Mouse (Mus musculus) limb, embryonic 12.5 days (tissue): ENCODE measurements around the gene Kiss1. TPM values are rescaled to one million over a fixed set of nuclear protein-coding genes. Genes with fewer than 3 reads are reported as not detected.

ENCODE experiments used
- ATAC-seq: fragments of 200-750 bp; cut with Nextera tagmentation; 2 replicates; pipeline ENCODE4 v1.8.0; 2017; ENCODE audit warnings: low read depth, moderate TSS enrichment; ENCODE audit not compliant: insufficient number of reproducible peaks, insufficient read depth, low FRiP score, low TSS enrichment
- H3K27ac ChIP-seq: fragments of 300-500 bp; sonication (generic); 2 replicates; pipeline ENCODE4 v1.5.1; 2016; ENCODE audit warnings: mild to moderate bottlenecking, moderate library complexity
- H3K27me3 ChIP-seq: fragments of 300-500 bp; sonication (generic); 2 replicates; pipeline ENCODE4 v1.6.1; 2016; ENCODE audit warnings: mild to moderate bottlenecking, moderate library complexity
- H3K36me3 ChIP-seq: fragments of 300-500 bp; sonication (generic); 2 replicates; pipeline ENCODE4 v1.6.1; 2016; ENCODE audit warnings: mild to moderate bottlenecking, moderate library complexity
- H3K4me1 ChIP-seq: fragments of 300-500 bp; sonication (generic); replicated peaks from 2 replicates; pipeline ENCODE4 v1.6.1; 2016
- H3K4me2 ChIP-seq: fragments of 300-500 bp; sonication (generic); 2 replicates; pipeline ENCODE4 v1.6.1; 2016; ENCODE audit warnings: mild to moderate bottlenecking, moderate library complexity
- H3K4me3 ChIP-seq: fragments of 300-500 bp; sonication (generic); replicated peaks from 2 replicates; pipeline ENCODE4 v1.5.1; 2016; ENCODE audit warnings: mild to moderate bottlenecking
- H3K9ac ChIP-seq: fragments of 300-500 bp; sonication (generic); replicated peaks from 2 replicates; pipeline ENCODE4 v1.6.1; 2016; ENCODE audit warnings: mild to moderate bottlenecking, moderate library complexity
- H3K9me3 ChIP-seq: fragments of 300-500 bp; sonication (generic); 2 replicates; pipeline ENCODE4 v1.6.1; 2016; ENCODE audit warnings: mild to moderate bottlenecking, moderate library complexity
- WGBS: fragments of 180-500 bp; shearing (Covaris S2); methylation state at CpG from one replicate; pipeline ENCODE4 v1.1.7; 2016; 5-methylcytosine and 5-hydroxymethylcytosine counted together
- polyA plus RNA-seq: library from polyadenylated mRNA; unstranded; fragments of >200 nt; fragmentation: Nextera tagmentation; extraction: Ambion mirVana; gene quantifications from 2 replicates; pipeline ENCODE4 v1.2.1, GENCODE M21; 2016

Gene Kiss1
- polyA plus RNA-seq, 1 experiment from 2014 or later: not detected

DNA sequence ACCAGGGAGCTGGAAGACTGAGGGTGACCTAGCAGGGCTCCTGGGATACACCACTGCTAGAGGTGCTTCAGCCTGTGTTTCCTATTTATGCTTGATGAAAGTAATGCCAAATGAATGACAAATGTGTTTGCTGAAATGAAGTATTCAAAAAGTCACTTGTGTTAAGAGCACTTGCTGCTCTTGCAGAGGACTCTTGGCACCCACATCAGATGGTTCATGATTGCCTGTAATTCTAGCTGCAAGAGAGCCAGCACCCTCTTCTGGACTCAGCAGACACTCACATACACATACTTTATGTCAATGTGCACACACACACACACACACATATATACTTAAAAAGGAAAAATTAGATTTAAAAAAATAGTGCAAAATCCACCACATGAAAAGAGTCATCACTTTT lies 29.1 kb upstream of the Kiss1 start:
- H3K4me3 ChIP-seq: no peak overlapping the region
- H3K4me1 ChIP-seq: peaks cover 7% of the 10 kb centered on the region; the same call in 1 of the 2 replicates
- no peaks in the 10 kb centered on the region for H3K36me3 ChIP-seq
- no peak for ATAC-seq
- H3K9ac ChIP-seq: no peak overlapping the region
- no peaks in the 10 kb centered on the region for H3K9me3 ChIP-seq
- H3K27me3 ChIP-seq: peaks cover 4% of the 10 kb centered on the region; the same call in 1 of the 2 replicates
- no peak overlapping the region for H3K4me2 ChIP-seq
- no peak overlapping the region for H3K27ac ChIP-seq

DNA sequence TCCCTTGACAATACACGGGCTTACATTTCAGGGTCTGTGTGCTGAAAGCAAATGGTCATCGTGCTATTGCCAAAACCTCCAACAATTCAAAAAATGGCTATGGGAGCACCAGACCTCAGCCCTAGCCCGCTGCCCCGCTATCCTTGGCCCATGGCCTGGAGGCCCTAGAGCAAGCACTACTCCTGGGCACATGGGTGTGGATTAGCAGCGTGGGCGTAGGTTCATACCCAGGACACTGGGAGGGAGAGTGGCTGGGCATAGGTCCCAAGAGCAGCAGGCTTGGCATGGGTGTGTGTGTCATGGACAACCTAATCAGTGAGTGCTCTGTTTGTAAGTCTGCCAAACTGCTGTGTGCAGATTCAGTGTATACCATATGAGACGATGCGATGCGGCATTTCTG lies 25.3 kb upstream of the Kiss1 start:
- Histone ChIP-seq H3K27me3 (peaks cover 39% of the 10 kb centered on the region), H3K4me1 (peaks cover 20% of the 10 kb centered on the region), H3K9ac (no peak overlapping the region), H3K27ac (no peak overlapping the region), H3K4me3 (no peak overlapping the region), H3K36me3 (no peaks in the 10 kb centered on the region), H3K9me3 (no peaks in the 10 kb centered on the region), H3K4me2 (no peak overlapping the region)
- no peak for ATAC-seq
- 89% methylated on average over 9 of the region's 9 CpGs for WGBS

- Histone ChIP-seq H3K4me3 (peak overlapping the region; percentile 8; the same call in 1 of the 2 replicates), H3K9ac (no peak overlapping the region), H3K27me3 (peaks cover 39% of the 10 kb centered on the region)
These were observed 22.9 kb upstream of the Kiss1 start for GRCm38 (mm10) chr1:133298816-133299215.

GRCm38 (mm10) chr1:133302540-133302939 lies 19.1 kb upstream of the Kiss1 start:
- 59% methylated on average over 3 of the region's 3 CpGs for WGBS
- H3K9ac ChIP-seq: no peak overlapping the region
- no peaks in the 10 kb centered on the region for H3K36me3 ChIP-seq
- H3K9me3 ChIP-seq: no peaks in the 10 kb centered on the region
- 0 out of 2 replicates have a peak overlapping the region, but pooled peaks have one; percentile 45 for H3K27ac ChIP-seq
- peaks cover 36% of the 10 kb centered on the region for H3K27me3 ChIP-seq
- H3K4me1 ChIP-seq: peaks cover 13% of the 10 kb centered on the region
- no peak overlapping the region for H3K4me2 ChIP-seq
- no peak for ATAC-seq
- H3K4me3 ChIP-seq: no peak overlapping the region

More at GRCm38 (mm10) chr1:133298816-133299215, 22.9 kb upstream of the Kiss1 start:
- ATAC-seq: no peak
- WGBS: 33% methylated on average over 14 of the region's 14 CpGs
- no peaks in the 10 kb centered on the region for H3K9me3 ChIP-seq
- peak overlapping the region; percentile 46 for H3K4me2 ChIP-seq
- H3K27ac ChIP-seq: no peak overlapping the region
- H3K36me3 ChIP-seq: no peaks in the 10 kb centered on the region
- H3K4me1 ChIP-seq: peaks cover 20% of the 10 kb centered on the region

DNA sequence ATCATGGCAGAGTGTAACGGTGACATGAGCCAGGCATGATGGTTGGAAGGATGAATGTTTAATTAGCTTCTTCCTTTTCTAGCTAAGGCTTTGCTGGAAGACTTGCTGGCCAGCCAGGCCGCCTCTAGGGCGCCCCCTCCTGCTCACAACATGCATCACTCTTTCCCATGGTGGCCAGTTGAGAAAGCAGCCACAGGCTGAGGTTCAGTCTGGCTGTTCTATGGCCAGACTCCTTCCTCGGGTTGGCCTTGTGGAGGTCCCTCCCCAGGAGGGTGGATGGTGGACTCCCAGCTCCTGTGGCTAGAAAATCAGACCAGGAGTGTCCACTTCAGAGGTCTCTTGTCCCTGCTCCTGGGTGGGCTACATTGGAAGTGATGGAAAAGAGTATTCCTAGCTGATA lies 14.8 kb upstream of the Kiss1 start:
- no peak for ATAC-seq
- Histone ChIP-seq H3K9me3 (no peaks in the 10 kb centered on the region), H3K4me2 (no peak overlapping the region), H3K9ac (no peak overlapping the region), H3K27ac (no peak overlapping the region), H3K4me3 (no peak overlapping the region), H3K4me1 (no peaks in the 10 kb centered on the region; the same call in 1 of the 2 replicates), H3K36me3 (no peaks in the 10 kb centered on the region), H3K27me3 (no peaks in the 10 kb centered on the region; the same call in 1 of the 2 replicates)
- WGBS: 9% methylated on average over 4 of the region's 4 CpGs

GRCm38 (mm10) chr1:133307318-133307717 lies 14.4 kb upstream of the Kiss1 start:
- H3K9ac ChIP-seq: no peak overlapping the region
- H3K27me3 ChIP-seq: no peaks in the 10 kb centered on the region; the same call in 1 of the 2 replicates
- ATAC-seq: no peak
- no peak overlapping the region for H3K4me3 ChIP-seq
- H3K4me1 ChIP-seq: no peaks in the 10 kb centered on the region; the same call in 1 of the 2 replicates
- H3K4me2 ChIP-seq: no peak overlapping the region
- H3K36me3 ChIP-seq: no peaks in the 10 kb centered on the region
- 18% methylated on average over 6 of the region's 6 CpGs for WGBS
- H3K9me3 ChIP-seq: no peaks in the 10 kb centered on the region
- H3K27ac ChIP-seq: no peak overlapping the region

DNA sequence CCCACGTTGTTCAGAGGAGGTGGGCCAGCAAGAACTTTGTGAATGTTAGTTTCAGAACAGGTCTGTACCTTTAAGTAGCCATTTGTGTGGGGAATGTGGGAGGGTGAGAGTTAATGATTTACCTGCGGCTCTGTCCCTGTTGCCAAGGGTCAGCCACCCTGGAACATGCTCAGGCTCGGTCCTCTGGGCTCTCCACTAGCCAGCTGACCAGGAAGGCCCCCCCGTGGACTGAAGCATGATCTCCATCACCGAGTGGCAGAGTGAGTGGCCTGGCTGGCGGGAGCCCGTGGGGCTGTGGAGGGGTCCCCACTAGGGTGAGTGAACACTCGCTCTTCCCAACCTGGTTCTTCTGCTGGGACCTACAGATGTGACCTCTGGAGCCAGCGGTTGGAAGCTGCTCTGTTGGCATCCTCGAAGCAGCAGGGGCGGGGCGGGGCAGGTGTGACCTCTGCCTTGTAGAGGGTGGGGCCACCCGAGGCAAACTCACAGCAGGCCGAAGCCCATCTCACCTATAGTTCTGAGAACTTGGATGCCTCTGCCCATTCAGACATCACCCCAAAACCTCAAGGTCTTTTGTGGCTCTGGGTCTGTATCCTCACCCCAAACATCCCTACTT lies 11.9 kb upstream of the Kiss1 start, which contains the start of gene Golt1a:
TSS of gene Golt1a (plus strand) at position 149 of the 616 bp plus-strand sequence.
- WGBS: 50% methylated on average over 14 of the region's 14 CpGs
- Histone ChIP-seq H3K9me3 (no peaks in the 10 kb centered on the region), H3K27ac (no peak within 1 kb of the TSS), H3K9ac (no peak within 1 kb of the TSS), H3K36me3 (no peaks in the 10 kb centered on the region), H3K4me2 (no peak within 1 kb of the TSS), H3K4me1 (no peaks in the 10 kb centered on the region; the same call in 1 of the 2 replicates), H3K27me3 (peaks cover 5% of the 10 kb centered on the region; the same call in 1 of the 2 replicates), H3K4me3 (no peak within 1 kb of the TSS)
- ATAC-seq: no peak

GRCm38 (mm10) chr1:133311240-133311639 lies 10.4 kb upstream of the Kiss1 start:
- Histone ChIP-seq H3K27me3 (peaks cover 5% of the 10 kb centered on the region; the same call in 1 of the 2 replicates), H3K9me3 (no peaks in the 10 kb centered on the region), H3K4me1 (no peaks in the 10 kb centered on the region; the same call in 1 of the 2 replicates), H3K9ac (no peak overlapping the region), H3K36me3 (no peaks in the 10 kb centered on the region), H3K4me3 (no peak overlapping the region), H3K27ac (no peak overlapping the region), H3K4me2 (no peak overlapping the region)
- WGBS: 57% methylated on average over 4 of the region's 4 CpGs
- no peak for ATAC-seq

DNA sequence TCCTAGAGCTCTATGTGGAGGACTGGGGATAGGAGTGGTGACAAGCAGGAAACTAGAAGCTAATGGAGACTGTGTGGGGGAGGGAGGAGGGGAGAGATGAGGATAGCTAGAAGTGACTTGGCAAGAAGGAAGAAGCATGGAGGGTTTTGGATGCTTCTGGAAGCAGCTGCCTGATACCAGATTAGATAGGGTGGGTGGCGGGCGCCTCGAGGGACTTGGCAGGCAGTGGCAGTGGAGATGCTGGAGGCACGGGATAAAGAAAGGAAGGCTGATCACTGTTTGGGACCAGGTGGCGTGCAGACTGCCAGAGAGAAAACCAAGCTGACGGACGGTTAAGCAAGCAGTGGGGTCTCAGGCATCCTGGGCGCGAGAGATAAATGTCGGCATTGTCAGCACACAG lies 9.7 kb upstream of the Kiss1 start:
- Histone ChIP-seq H3K4me1 (no peaks in the 10 kb centered on the region; the same call in 1 of the 2 replicates), H3K9ac (no peak overlapping the region), H3K27ac (no peak overlapping the region), H3K36me3 (no peaks in the 10 kb centered on the region), H3K4me3 (no peak overlapping the region), H3K9me3 (no peaks in the 10 kb centered on the region), H3K27me3 (peaks cover 5% of the 10 kb centered on the region; the same call in 1 of the 2 replicates), H3K4me2 (no peak overlapping the region)
- ATAC-seq: no peak
- WGBS: 41% methylated on average over 10 of the region's 10 CpGs

GRCm38 (mm10) chr1:133314364-133314763 lies 7.3 kb upstream of the Kiss1 start:
- Histone ChIP-seq H3K27ac (no peak overlapping the region), H3K9me3 (no peaks in the 10 kb centered on the region), H3K4me3 (no peak overlapping the region), H3K4me2 (no peak overlapping the region), H3K36me3 (no peaks in the 10 kb centered on the region), H3K9ac (no peak overlapping the region), H3K27me3 (peaks cover 5% of the 10 kb centered on the region; the same call in 1 of the 2 replicates), H3K4me1 (no peaks in the 10 kb centered on the region)
- WGBS: 28% methylated on average over 8 of the region's 8 CpGs
- ATAC-seq: no peak

- no peak overlapping the region for H3K9ac ChIP-seq
- H3K9me3 ChIP-seq: no peaks in the 10 kb centered on the region
- WGBS: 85% methylated on average over 6 of the region's 6 CpGs
- no peak overlapping the region for H3K4me2 ChIP-seq
- no peak for ATAC-seq
- no peaks in the 10 kb centered on the region for H3K36me3 ChIP-seq
- H3K4me1 ChIP-seq: no peaks in the 10 kb centered on the region
- H3K4me3 ChIP-seq: no peak overlapping the region
- peaks cover 5% of the 10 kb centered on the region; the same call in 1 of the 2 replicates for H3K27me3 ChIP-seq
- H3K27ac ChIP-seq: no peak overlapping the region
These were observed 5.9 kb upstream of the Kiss1 start for GRCm38 (mm10) chr1:133315775-133316174.

DNA sequence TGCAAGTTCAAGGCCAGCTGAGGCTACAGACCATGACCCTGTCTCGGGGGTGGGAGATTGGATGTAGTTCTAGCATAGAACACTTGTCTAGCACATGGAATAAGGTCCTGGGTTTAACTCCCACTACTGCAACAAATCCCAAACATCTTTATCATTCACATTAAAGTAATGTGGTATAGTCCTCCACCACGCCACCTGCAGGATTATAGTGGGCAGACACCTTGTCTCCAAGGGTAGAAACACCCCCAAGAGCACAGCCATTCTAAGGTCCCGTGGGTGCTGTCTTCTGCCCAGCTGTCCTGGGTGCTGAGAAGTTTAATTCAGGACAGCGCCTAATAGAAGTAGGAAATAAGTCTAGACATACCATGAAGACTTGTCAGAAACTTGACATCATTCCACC lies 5.1 kb upstream of the Kiss1 start:
- no peaks in the 10 kb centered on the region for H3K36me3 ChIP-seq
- WGBS: 83% methylated on average over 4 of the region's 4 CpGs
- no peaks in the 10 kb centered on the region for H3K4me1 ChIP-seq
- no peak overlapping the region for H3K9ac ChIP-seq
- peaks cover 5% of the 10 kb centered on the region; the same call in 1 of the 2 replicates for H3K27me3 ChIP-seq
- H3K4me2 ChIP-seq: no peak overlapping the region
- no peaks in the 10 kb centered on the region for H3K9me3 ChIP-seq
- ATAC-seq: no peak
- H3K4me3 ChIP-seq: no peak overlapping the region
- H3K27ac ChIP-seq: no peak overlapping the region
